In the genomic region with DNA sequence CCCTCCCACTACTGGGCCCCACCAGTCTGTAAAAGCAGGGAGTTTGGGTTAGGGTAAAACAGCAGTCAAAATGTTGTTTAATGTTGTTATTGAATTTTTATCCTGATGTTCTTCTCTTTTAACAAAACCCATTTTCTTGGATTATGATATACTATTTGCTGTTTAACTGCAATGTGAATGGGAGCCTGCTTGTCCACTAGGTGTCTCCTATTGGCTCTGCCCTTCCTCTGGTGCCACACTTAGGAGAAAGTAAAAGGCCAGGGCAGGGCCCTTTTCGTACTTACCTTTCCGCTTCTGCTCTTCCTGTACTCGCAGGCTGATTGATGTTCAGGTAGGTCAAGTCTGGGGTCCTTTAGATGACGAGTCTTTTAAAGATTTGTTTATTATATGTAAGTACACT, we compare ENCODE assay signal across 21 mouse cellular contexts. TPM values are rescaled to one million over a fixed set of nuclear protein-coding genes. Genes with fewer than 3 reads are reported as not detected.
DNase-seq lines count a peak whose midpoint lies in the region; ATAC-seq and TF ChIP-seq lines count a peak whose summit lies in the region.
"Had no signal": no experiment of that assay in that cellular context is flagged by ENCODE, and none has a peak within 500 bp of the region (broad histone marks: within the 10 kb centered on the region; RNA-seq: fewer than 3 reads in every experiment).

No protein-coding gene starts in this region.

- 93% methylated on average over 4 of the region's 4 CpGs for WGBS in forebrain, postnatal 0 days
- WGBS in forebrain, embryonic 13.5 days = 91% methylated on average over 4 of the region's 4 CpGs
- 88% methylated on average over 4 of the region's 4 CpGs for WGBS in kidney, adult 2 months
- WGBS in kidney, embryonic 16.5 days = 87% methylated on average over 4 of the region's 4 CpGs
- 94% methylated on average over 4 of the region's 4 CpGs for WGBS in midbrain, postnatal 0 days
- 90% methylated on average over 4 of the region's 4 CpGs for WGBS in midbrain, embryonic 13.5 days

- DNase-seq in forebrain, postnatal 0 days = no peak
- DNase-seq in kidney, adult 2 months = no peak
- no peak for DNase-seq in midbrain, postnatal 0 days (ENCODE audit: low spot score)
- DNase-seq in right cerebral cortex, postnatal 14 days = no peak
- DNase-seq: adrenal gland, postnatal 25 days; cerebellum, adult 11-12 months; cerebellum, postnatal 36 days; heart, adult 18-20 months; heart, postnatal 10 days; liver; lung, adult 18-20 months; retina, postnatal 1 day; thymus, postnatal 25 days had no signal

- TF ChIP-seq POLR2A in kidney, adult 2 months (IDR thresholded peaks at IDR 0.05; ENCODE audit: low read depth, low read length) = no peak

- ATAC-seq in forebrain, postnatal 0 days = no peak
- ATAC-seq in forebrain, embryonic 13.5 days = no peak
- ATAC-seq in kidney, embryonic 16.5 days (ENCODE audit: low FRiP score, low TSS enrichment) = no peak
- no peak for ATAC-seq in midbrain, postnatal 0 days (ENCODE audit: low FRiP score)
- no peak for ATAC-seq in midbrain, embryonic 13.5 days
- ATAC-seq: inflammation-experienced regulatory T-cells, adult 6 months had no signal

- H3K36me3 ChIP-seq in forebrain, postnatal 0 days (ENCODE audit: insufficient read depth) = no peaks in the 10 kb centered on the region
- no peaks in the 10 kb centered on the region for H3K36me3 ChIP-seq in forebrain, embryonic 13.5 days (ENCODE audit: poor library complexity, severe bottlenecking)
- no peaks in the 10 kb centered on the region for H3K36me3 ChIP-seq in kidney, adult 2 months (ENCODE audit: control insufficient read depth, insufficient read depth, low read length)
- peaks cover 6% of the 10 kb centered on the region; the same call in 1 of the 2 replicates for H3K36me3 ChIP-seq in kidney, embryonic 16.5 days (ENCODE audit: insufficient read depth, low read length)
- no peaks in the 10 kb centered on the region for H3K36me3 ChIP-seq in midbrain, postnatal 0 days (ENCODE audit: insufficient read depth, low read length)
- H3K36me3 ChIP-seq in midbrain, embryonic 13.5 days = peaks cover 3% of the 10 kb centered on the region; the same call in 1 of the 2 replicates
- H3K36me3 ChIP-seq: hindbrain, embryonic 12.5 days had no signal

- peak; percentile 29; the same call in 1 of the 2 replicates for TF ChIP-seq CTCF in forebrain, postnatal 0 days (IDR thresholded peaks at IDR 0.05; ENCODE audit: low read depth)
- TF ChIP-seq CTCF in kidney, adult 2 months (conservative IDR thresholded peaks at IDR 0.05; ENCODE audit: insufficient read depth, insufficient read length, low read depth, low read length) = peak; percentile 31; the same call in 1 of the 2 replicates
- TF ChIP-seq CTCF in midbrain, postnatal 0 days (IDR thresholded peaks at IDR 0.05) = peak; percentile 58

- H3K27ac ChIP-seq in forebrain, postnatal 0 days (ENCODE audit: low read depth, low read length) = no peak overlapping the region
- H3K27ac ChIP-seq in forebrain, embryonic 13.5 days = no peak overlapping the region
- H3K27ac ChIP-seq in kidney, adult 2 months (ENCODE audit: insufficient read depth, low read depth, low read length) = no peak overlapping the region
- no peak overlapping the region for H3K27ac ChIP-seq in kidney, embryonic 16.5 days (ENCODE audit: low read length)
- no peak overlapping the region for H3K27ac ChIP-seq in midbrain, postnatal 0 days (ENCODE audit: low read depth, low read length)
- H3K27ac ChIP-seq in midbrain, embryonic 13.5 days = no peak overlapping the region
- H3K27ac ChIP-seq: forebrain, embryonic 10.5 days; hindbrain, embryonic 12.5 days; macrophage had no signal

- no peak overlapping the region for H3K4me3 ChIP-seq in forebrain, postnatal 0 days (ENCODE audit: low read depth, low read length)
- H3K4me3 ChIP-seq in forebrain, embryonic 13.5 days = no peak overlapping the region
- no peak overlapping the region for H3K4me3 ChIP-seq in kidney, adult 2 months (ENCODE audit: insufficient read depth, low read depth, low read length)
- H3K4me3 ChIP-seq in kidney, embryonic 16.5 days (ENCODE audit: low read length) = no peak overlapping the region
- H3K4me3 ChIP-seq in midbrain, postnatal 0 days (ENCODE audit: low read depth, low read length) = no peak overlapping the region
- no peak overlapping the region for H3K4me3 ChIP-seq in midbrain, embryonic 13.5 days (replicated peaks)
- H3K4me3 ChIP-seq: forebrain, embryonic 10.5 days; hindbrain, embryonic 12.5 days; midbrain, embryonic 10.5 days had no signal

- H3K4me1 ChIP-seq in forebrain, postnatal 0 days (ENCODE audit: insufficient read depth) = peaks cover 17% of the 10 kb centered on the region
- H3K4me1 ChIP-seq in forebrain, embryonic 13.5 days = peaks cover 24% of the 10 kb centered on the region
- peaks cover 20% of the 10 kb centered on the region for H3K4me1 ChIP-seq in kidney, adult 2 months (ENCODE audit: control insufficient read depth, insufficient read depth, low read length)
- H3K4me1 ChIP-seq in kidney, embryonic 16.5 days (ENCODE audit: insufficient read depth, low read length) = 0 out of 2 replicates have a peak, but pooled peaks cover 4% of the 10 kb centered on the region
- H3K4me1 ChIP-seq in midbrain, postnatal 0 days (ENCODE audit: insufficient read depth, low read length) = peaks cover 5% of the 10 kb centered on the region; the same call in 1 of the 2 replicates
- H3K4me1 ChIP-seq in midbrain, embryonic 13.5 days (replicated peaks) = peaks cover 40% of the 10 kb centered on the region

- no peak overlapping the region for H3K4me2 ChIP-seq in forebrain, postnatal 0 days (ENCODE audit: low read depth)
- H3K4me2 ChIP-seq in forebrain, embryonic 13.5 days = no peak overlapping the region
- no peak overlapping the region for H3K4me2 ChIP-seq in kidney, embryonic 16.5 days (replicated peaks; ENCODE audit: low read depth, low read length)
- H3K4me2 ChIP-seq in midbrain, postnatal 0 days (ENCODE audit: low read depth, low read length, poor library complexity, severe bottlenecking) = no peak overlapping the region
- H3K4me2 ChIP-seq in midbrain, embryonic 13.5 days (replicated peaks) = no peak overlapping the region
- H3K4me2 ChIP-seq: hindbrain, embryonic 12.5 days had no signal

- no peaks in the 10 kb centered on the region for H3K27me3 ChIP-seq in forebrain, postnatal 0 days (ENCODE audit: insufficient read depth, low read length)
- peaks cover 5% of the 10 kb centered on the region; the same call in 1 of the 2 replicates for H3K27me3 ChIP-seq in forebrain, embryonic 13.5 days
- no peaks in the 10 kb centered on the region for H3K27me3 ChIP-seq in kidney, adult 2 months (replicated peaks; ENCODE audit: control insufficient read depth, insufficient read depth, low read length)
- H3K27me3 ChIP-seq in kidney, embryonic 16.5 days (ENCODE audit: insufficient read depth, low read length) = no peaks in the 10 kb centered on the region
- H3K27me3 ChIP-seq in midbrain, postnatal 0 days (ENCODE audit: insufficient read depth, low read length) = no peaks in the 10 kb centered on the region
- H3K27me3 ChIP-seq in midbrain, embryonic 13.5 days = no peaks in the 10 kb centered on the region
- H3K27me3 ChIP-seq: hindbrain, embryonic 12.5 days had no signal

- H3K9ac ChIP-seq in forebrain, postnatal 0 days = no peak overlapping the region
- no peak overlapping the region for H3K9ac ChIP-seq in forebrain, embryonic 13.5 days
- H3K9ac ChIP-seq in kidney, embryonic 16.5 days (replicated peaks; ENCODE audit: low read length) = no peak overlapping the region
- H3K9ac ChIP-seq in midbrain, postnatal 0 days (replicated peaks; ENCODE audit: low read length, poor library complexity, severe bottlenecking) = no peak overlapping the region
- H3K9ac ChIP-seq in midbrain, embryonic 13.5 days (replicated peaks) = no peak overlapping the region
- H3K9ac ChIP-seq: hindbrain, embryonic 12.5 days had no signal

- no peaks in the 10 kb centered on the region for H3K9me3 ChIP-seq in forebrain, postnatal 0 days (ENCODE audit: low read length)
- H3K9me3 ChIP-seq in forebrain, embryonic 13.5 days (replicated peaks) = no peaks in the 10 kb centered on the region
- H3K9me3 ChIP-seq in kidney, embryonic 16.5 days (ENCODE audit: low read length) = no peaks in the 10 kb centered on the region
- no peaks in the 10 kb centered on the region for H3K9me3 ChIP-seq in midbrain, postnatal 0 days (ENCODE audit: low read length)
- no peaks in the 10 kb centered on the region for H3K9me3 ChIP-seq in midbrain, embryonic 13.5 days
- H3K9me3 ChIP-seq: forebrain, embryonic 10.5 days; hindbrain, embryonic 12.5 days; midbrain, embryonic 10.5 days had no signal

RNA-seq across cellular contexts. Expression of a gene that starts 40.6 kb away (rescaled TPM):
- total RNA-seq in forebrain, postnatal 0 days (2014; rRNA removed) = 58.6 and 86.8 TPM in 2 replicates
- polyA plus RNA-seq in forebrain, postnatal 0 days (2015; fragmentation: Nextera tagmentation; extraction: Ambion mirVana) = 103 and 122 TPM in 2 replicates
- polyA plus RNA-seq in forebrain, embryonic 13.5 days (2015; fragmentation: Nextera tagmentation; extraction: Ambion mirVana) = 90.1 and 104 TPM in 2 replicates
- polyA plus RNA-seq in kidney, adult 2 months (2012; rRNA removed) = 40.9 and 43.9 TPM in 2 replicates
- 89.0 and 99.4 TPM in 2 replicates for polyA plus RNA-seq in kidney, embryonic 16.5 days (2015; fragmentation: Nextera tagmentation; extraction: Ambion mirVana)
- total RNA-seq in midbrain, postnatal 0 days (2014; rRNA removed) = 97.9 and 135 TPM in 2 replicates
- 151 and 153 TPM in 2 replicates for polyA plus RNA-seq in midbrain, postnatal 0 days (2015; fragmentation: Nextera tagmentation; extraction: Ambion mirVana)
- polyA plus RNA-seq in midbrain, embryonic 13.5 days (2015; fragmentation: Nextera tagmentation; extraction: Ambion mirVana) = 128 and 131 TPM in 2 replicates

RNA-seq across cellular contexts. Expression of a gene that starts 40.8 kb away (rescaled TPM):
- total RNA-seq in forebrain, postnatal 0 days (2014; rRNA removed) = 9.1 and 9.6 TPM in 2 replicates
- polyA plus RNA-seq in forebrain, postnatal 0 days (2015; fragmentation: Nextera tagmentation; extraction: Ambion mirVana) = 9.1 and 9.6 TPM in 2 replicates
- 11.4 and 15.7 TPM in 2 replicates for polyA plus RNA-seq in forebrain, embryonic 13.5 days (2015; fragmentation: Nextera tagmentation; extraction: Ambion mirVana)
- 1.6 and 2.1 TPM in 2 replicates for polyA plus RNA-seq in kidney, adult 2 months (2012; rRNA removed)
- 6.7 and 7.9 TPM in 2 replicates for polyA plus RNA-seq in kidney, embryonic 16.5 days (2015; fragmentation: Nextera tagmentation; extraction: Ambion mirVana)
- 8.4 and 9.4 TPM in 2 replicates for total RNA-seq in midbrain, postnatal 0 days (2014; rRNA removed)
- polyA plus RNA-seq in midbrain, postnatal 0 days (2015; fragmentation: Nextera tagmentation; extraction: Ambion mirVana) = 8.4 and 11.5 TPM in 2 replicates
- 14.0 TPM in 2 replicates for polyA plus RNA-seq in midbrain, embryonic 13.5 days (2015; fragmentation: Nextera tagmentation; extraction: Ambion mirVana)
